Mouse (Mus musculus) frontal cortex, postnatal 36 days (tissue): ENCODE data around the gene Rpl9-ps6.
"Not testable (repeated sequence)": the region's sequence is repeated elsewhere in the genome, so short reads cannot be mapped to it uniquely, and the experiment has no call there.

Experiments used
- DNase-seq, 2 experiments: peaks; one replicate each; pipeline ENCODE4 v3.0.0; 2022; ENCODE audit warnings: low spot score in 2 of 2

Rpl9-ps6 gene

GRCm38 (mm10) chr19:32481511-32481910, 15.1 kb upstream of the Rpl9-ps6 start:
- DNase-seq = no peak

- no peak for DNase-seq
Observed at GRCm38 (mm10) chr19:32480791-32481442, 14.5 kb upstream of the Rpl9-ps6 start.

GRCm38 (mm10) chr19:32480255-32480654, 13.9 kb upstream of the Rpl9-ps6 start:
- DNase-seq = no peak

- DNase-seq = no peak
Observed at GRCm38 (mm10) chr19:32476712-32477052, 10.3 kb upstream of the Rpl9-ps6 start.

GRCm38 (mm10) chr19:32476016-32476711, 9.8 kb upstream of the Rpl9-ps6 start:
- no peak for DNase-seq

- DNase-seq = no peak
Observed at GRCm38 (mm10) chr19:32470570-32471263, 4.3 kb upstream of the Rpl9-ps6 start.

DNA sequence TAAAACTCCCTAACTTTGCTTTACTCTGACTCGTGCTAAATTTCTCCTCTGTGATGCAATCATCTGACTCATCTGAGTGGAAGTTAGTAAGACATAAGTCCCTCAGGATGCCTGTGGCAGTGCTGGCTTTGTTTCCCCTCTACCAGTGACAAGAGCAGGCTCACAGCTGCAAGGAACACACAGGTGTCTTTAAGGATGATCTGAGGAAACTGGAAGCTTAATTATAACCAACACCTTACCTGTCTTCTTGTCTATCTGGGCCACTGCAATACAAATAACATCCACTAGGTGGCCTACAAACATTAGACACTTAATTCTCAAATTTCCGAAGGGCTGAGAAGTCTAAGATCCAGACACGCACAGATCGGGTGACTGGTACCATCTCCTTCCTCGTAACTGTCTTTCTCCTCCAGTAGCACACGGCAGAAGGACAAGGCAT, 3.7 kb upstream of the Rpl9-ps6 start:
- peak in 1 of 2 experiments; percentile 59 for DNase-seq

DNA sequence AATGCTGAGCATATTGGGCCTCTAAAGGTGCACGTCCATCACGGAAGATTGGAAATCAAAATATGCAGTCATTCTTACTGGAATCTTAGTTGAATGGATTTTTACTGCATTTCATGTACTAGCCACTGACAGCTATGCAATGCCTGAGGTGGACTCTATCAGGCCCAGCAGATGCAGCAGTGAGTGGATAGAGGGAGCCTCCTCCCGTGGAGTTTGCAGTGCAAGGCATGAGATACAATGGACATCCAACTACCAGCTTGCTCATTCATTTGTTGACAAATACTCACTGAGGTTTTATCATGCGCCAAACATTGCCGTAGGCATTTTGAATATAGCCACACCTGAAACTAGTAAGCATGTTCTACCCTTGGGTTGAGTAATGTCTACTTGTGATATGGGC, 947 bp upstream of the Rpl9-ps6 start:
- no peak for DNase-seq

DNA sequence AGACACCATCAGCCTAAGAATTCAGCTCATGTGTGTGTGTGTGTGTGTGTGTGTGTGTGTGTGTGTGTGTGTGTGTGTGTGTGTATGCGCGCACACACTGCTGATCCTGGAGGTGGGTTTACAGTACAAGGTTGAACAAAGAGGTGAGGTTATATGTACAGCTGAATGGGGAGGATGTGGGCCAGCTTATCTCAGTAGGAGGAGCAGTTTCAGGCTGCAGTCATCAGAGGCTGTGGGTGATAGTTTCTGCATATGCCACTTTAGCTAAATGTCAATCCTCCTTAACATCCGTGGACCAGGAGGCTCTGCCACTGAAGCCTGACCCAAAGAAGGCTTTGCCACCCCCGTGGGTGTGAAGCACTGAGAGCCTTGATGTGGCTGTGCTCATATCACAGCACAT, 1.1 kb downstream of the Rpl9-ps6 start:
- no peak for DNase-seq

DNA sequence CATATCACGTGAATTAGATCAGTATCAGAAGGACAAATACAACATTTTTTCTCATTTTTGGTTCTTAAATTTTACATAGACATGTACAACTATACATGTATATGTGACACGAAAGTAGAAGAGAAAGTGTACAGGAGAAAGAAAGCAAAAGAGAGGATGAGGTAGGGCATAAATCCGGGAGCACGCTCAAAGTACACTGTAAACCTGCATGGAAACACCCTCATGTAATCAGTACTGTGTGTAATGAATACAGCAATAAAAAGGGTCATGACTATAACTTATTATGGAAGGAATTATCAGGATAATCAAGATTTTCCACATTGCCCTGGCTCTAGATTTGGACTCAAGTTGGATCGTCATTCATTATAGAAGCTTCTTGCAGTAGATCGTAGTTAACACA, 3.3 kb downstream of the Rpl9-ps6 start:
- no peak for DNase-seq

DNA sequence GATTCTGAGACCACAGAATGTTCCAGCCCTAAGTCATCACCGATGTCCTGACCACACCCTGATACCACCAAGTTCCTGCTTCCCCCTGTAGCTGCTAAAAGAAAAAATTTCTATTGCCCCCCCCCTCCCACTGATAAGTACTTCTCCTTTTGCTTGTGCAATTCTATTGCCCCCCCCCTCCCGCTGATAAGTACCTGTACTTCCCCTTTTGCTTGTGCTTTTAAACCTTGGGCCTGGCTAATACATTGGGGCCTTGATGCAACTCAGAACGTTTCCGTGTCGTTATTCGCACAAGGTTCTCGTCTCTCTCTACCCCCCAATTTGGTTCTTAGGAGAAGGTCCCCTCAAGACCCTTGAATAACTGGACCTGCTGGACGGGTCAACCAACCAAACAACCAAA, 8.7 kb downstream of the Rpl9-ps6 start:
- not testable (repeated sequence) for DNase-seq

DNA sequence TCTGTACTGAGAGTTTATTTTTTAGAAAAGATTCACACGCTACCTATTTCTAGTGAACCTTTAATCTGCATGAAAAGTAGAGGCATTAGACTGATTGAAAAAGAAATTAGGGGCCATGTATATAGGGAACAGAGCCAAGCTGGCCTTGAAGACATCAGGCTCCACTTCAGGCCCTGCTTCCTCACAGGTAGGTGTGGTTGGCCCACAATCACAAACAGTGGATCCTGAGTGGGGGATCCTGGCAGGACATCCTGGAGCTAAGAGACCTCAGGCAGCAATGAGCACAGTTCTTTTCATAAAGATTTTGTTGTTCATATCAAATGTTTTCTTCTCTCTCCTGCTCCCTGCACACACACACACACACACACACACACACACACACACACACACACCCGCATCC, 9.6 kb downstream of the Rpl9-ps6 start:
- no peak for DNase-seq

DNA sequence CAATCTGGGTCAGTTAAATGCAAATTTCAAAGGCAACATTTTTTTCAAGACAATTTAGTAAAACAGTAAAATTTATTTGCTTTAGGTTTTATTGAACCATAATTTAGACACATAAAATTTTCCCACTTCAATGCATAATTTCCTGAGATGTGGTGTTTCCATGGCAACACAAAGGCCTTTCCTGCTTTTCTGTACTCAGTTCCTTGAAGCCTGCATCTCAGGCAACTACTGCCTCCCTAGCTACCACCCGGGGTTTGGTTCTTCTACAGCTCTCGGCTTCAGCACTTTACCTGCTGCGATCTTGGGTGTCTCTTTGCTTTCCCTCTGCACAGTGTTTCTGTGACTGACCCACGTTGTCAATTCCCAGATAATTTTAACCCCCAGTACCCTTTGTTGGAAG, 14.1 kb downstream of the Rpl9-ps6 start:
- DNase-seq = peak in 1 of 2 experiments; percentile 35

GRCm38 (mm10) chr19:32448931-32449330, 17.4 kb downstream of the Rpl9-ps6 start:
- no peak for DNase-seq

GRCm38 (mm10) chr19:32441568-32441967, 24.8 kb downstream of the Rpl9-ps6 start:
- no peak for DNase-seq

DNA sequence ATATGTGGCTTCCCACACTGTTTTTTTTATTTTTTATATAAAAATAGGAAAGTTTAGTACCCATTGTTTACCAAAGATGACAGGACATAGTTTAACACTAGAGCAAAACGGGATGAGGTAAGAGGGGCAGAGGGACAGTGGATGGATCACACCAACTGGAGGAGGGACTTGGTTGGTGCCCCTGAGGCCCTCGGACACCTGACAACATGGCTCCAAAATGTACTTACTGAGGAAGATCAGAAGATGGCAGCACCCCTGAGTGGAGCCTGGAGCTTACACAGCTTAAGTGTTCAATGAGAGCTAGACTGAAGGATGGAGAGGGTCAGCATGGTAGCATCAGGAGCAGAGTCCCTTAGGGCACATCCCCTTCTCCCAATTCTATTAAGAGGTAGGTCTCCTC, 27.0 kb downstream of the Rpl9-ps6 start:
- DNase-seq = no peak

- DNase-seq = no peak
Observed at GRCm38 (mm10) chr19:32425856-32426255, 40.5 kb downstream of the Rpl9-ps6 start.

- DNase-seq = no peak
Observed at GRCm38 (mm10) chr19:32424706-32425105, 41.7 kb downstream of the Rpl9-ps6 start.

- DNase-seq = peak in 1 of 2 experiments; percentile 8
Observed at GRCm38 (mm10) chr19:32419069-32419468, 47.3 kb downstream of the Rpl9-ps6 start.

- DNase-seq = no peak
Observed at GRCm38 (mm10) chr19:32416692-32417317, 49.6 kb downstream of the Rpl9-ps6 start.
